Mouse (Mus musculus) neural tube, embryonic 15.5 days (tissue): ENCODE results near the gene Gsap. TPM values are rescaled to one million over a fixed set of nuclear protein-coding genes. Genes with fewer than 3 reads are reported as not detected.
A peak's percentile ranks its signal among the peaks of the same experiment; 100 is the strongest.

ENCODE experiments used
- ATAC-seq: fragments of 200-750 bp; cut with Nextera tagmentation; 2 replicates; pipeline ENCODE4 v1.8.0; 2017; ENCODE audit warnings: mild to moderate bottlenecking, moderate TSS enrichment, moderate library complexity; ENCODE audit not compliant: low FRiP score
- H3K27ac ChIP-seq: fragments of 300-500 bp; sonication (generic); replicated peaks from 2 replicates; pipeline ENCODE4 v1.5.1; 2015; ENCODE audit warnings: mild to moderate bottlenecking, inconsistent platforms
- H3K27me3 ChIP-seq: fragments of 300-500 bp; sonication (generic); replicated peaks from 2 replicates; pipeline ENCODE4 v1.6.1; 2015; ENCODE audit warnings: inconsistent platforms
- H3K36me3 ChIP-seq: fragments of 300-500 bp; sonication (generic); 2 replicates; pipeline ENCODE4 v1.6.1; 2015; ENCODE audit warnings: inconsistent platforms
- H3K4me1 ChIP-seq: fragments of 300-500 bp; sonication (generic); 2 replicates; pipeline ENCODE4 v1.6.1; 2015; ENCODE audit warnings: inconsistent platforms
- H3K4me2 ChIP-seq: fragments of 300-500 bp; sonication (generic); 2 replicates; pipeline ENCODE4 v1.6.1; 2015; ENCODE audit warnings: inconsistent platforms, mild to moderate bottlenecking, moderate library complexity
- H3K4me3 ChIP-seq: fragments of 300-500 bp; sonication (generic); replicated peaks from 2 replicates; pipeline ENCODE4 v1.5.1; 2015; ENCODE audit warnings: mild to moderate bottlenecking, inconsistent platforms
- H3K9ac ChIP-seq: fragments of 300-500 bp; sonication (generic); replicated peaks from 2 replicates; pipeline ENCODE4 v1.6.1; 2015; ENCODE audit warnings: mild to moderate bottlenecking, inconsistent platforms
- H3K9me3 ChIP-seq: fragments of 300-500 bp; sonication (generic); replicated peaks from 2 replicates; pipeline ENCODE4 v1.6.1; 2016; ENCODE audit warnings: inconsistent platforms
- WGBS: fragments of 180-500 bp; shearing (Covaris S2); methylation state at CpG from one replicate; pipeline ENCODE4 v1.1.7; 2015; ENCODE audit warnings: mixed read lengths; 5-methylcytosine and 5-hydroxymethylcytosine counted together
- polyA plus RNA-seq: library from polyadenylated mRNA; unstranded; fragments of >200 nt; fragmentation: Nextera tagmentation; extraction: Ambion mirVana; gene quantifications from 2 replicates; pipeline ENCODE4 v1.2.1, GENCODE M21; 2015

Gene Gsap
- polyA plus RNA-seq, 1 experiment from 2014 or later, result 12.1 TPM

DNA sequence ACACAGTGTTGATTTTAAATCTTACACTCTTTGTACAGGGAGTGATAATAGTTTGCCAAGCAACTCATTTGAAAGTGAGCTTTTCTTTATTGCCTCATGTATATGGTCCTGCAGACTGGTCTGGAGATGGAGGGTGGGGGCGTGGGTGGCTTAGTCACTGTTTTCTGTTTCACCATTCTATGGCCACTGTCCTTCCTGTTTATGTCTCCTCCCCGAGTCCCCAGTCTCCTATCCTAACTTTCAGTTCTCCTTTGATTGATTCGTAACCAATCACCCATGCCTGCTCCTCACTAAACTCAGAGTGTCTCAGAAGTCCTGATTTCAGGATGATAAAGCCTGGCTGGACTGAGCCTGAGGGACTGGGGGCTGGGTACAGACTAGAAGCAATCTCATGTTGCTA is 2.4 kb downstream of the Gsap start:
- peak overlapping the region; percentile 30 for H3K4me2 ChIP-seq
- WGBS, result 51% methylated on average over 3 of the region's 3 CpGs
- no peak for ATAC-seq
- no peaks in the 10 kb centered on the region for H3K36me3 ChIP-seq
- H3K9ac ChIP-seq, result no peak overlapping the region
- no peak overlapping the region for H3K4me3 ChIP-seq
- no peaks in the 10 kb centered on the region for H3K9me3 ChIP-seq
- H3K4me1 ChIP-seq, result peaks cover 14% of the 10 kb centered on the region
- no peaks in the 10 kb centered on the region for H3K27me3 ChIP-seq
- H3K27ac ChIP-seq, result no peak overlapping the region

DNA sequence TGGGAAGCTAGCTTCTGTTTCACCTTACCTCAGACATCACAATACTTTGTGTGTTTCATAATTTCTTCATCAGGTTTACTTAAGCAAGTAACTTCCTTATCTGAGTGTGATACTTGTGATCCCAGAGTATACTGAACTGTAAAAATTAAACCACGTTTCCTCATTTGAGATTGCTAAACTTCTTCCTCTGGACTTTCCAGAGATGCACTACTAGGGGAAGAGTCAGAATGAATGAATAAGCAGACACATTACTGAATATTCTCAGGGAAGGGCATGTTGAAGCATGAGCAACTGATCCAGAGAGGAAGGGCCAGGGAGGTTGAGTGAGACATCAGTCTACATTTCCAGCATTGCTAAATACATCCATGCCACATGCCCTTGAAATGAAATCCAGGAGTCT is 3.0 kb downstream of the Gsap start:
- Histone ChIP-seq H3K27ac (no peak overlapping the region), H3K4me2 (no peak overlapping the region), H3K36me3 (no peaks in the 10 kb centered on the region), H3K27me3 (no peaks in the 10 kb centered on the region), H3K4me1 (peaks cover 14% of the 10 kb centered on the region), H3K9ac (no peak overlapping the region), H3K4me3 (no peak overlapping the region), H3K9me3 (no peaks in the 10 kb centered on the region)
- ATAC-seq, result no peak
- 82% methylated on average over 1 of the region's 1 CpGs for WGBS

DNA sequence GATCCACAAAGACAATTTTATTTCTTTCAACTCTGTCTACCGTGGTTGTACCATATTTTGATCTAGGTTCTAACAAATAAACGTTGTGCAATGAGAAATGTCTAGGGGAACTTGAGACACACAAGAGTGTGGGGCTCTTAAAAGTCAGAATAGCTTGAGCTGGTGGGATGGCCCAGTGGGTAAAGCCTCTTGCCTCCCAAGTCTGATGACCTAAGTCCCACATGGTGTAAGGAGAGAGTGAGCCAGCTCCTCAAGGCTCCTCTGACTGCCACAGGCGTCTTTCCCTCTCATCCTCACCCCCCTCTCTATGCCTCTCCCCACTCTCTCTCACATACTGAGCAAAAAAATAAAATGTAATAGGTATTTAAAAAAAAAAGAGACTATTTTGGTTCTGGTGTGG is 3.4 kb downstream of the Gsap start:
- H3K27me3 ChIP-seq, result no peaks in the 10 kb centered on the region
- no peak overlapping the region for H3K27ac ChIP-seq
- no peak for ATAC-seq
- no peak overlapping the region for H3K4me2 ChIP-seq
- WGBS, result 89% methylated on average over 3 of the region's 3 CpGs
- H3K4me1 ChIP-seq, result peaks cover 14% of the 10 kb centered on the region
- H3K4me3 ChIP-seq, result no peak overlapping the region
- H3K9ac ChIP-seq, result no peak overlapping the region
- no peaks in the 10 kb centered on the region for H3K9me3 ChIP-seq
- H3K36me3 ChIP-seq, result no peaks in the 10 kb centered on the region

DNA sequence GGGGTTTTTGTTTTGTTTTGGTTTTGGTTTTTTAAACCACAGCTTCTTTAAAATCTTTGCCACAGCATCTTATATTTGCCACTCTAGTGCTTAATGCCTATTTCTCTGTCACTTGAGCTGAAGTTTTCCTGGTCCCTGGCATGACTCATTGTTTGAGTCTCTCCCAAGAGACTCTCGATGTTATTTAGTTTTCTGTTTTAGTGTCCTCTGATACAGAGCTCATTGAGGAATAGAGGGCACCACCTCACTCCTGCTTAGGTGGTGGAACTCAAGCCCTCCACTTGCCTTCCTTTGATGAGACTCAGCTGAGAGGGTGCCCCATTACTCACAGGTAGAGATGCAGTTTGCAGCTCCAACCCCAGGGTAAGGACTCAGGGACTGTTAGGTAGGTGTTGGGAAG is 17.4 kb downstream of the Gsap start:
- no peak overlapping the region for H3K4me3 ChIP-seq
- H3K27me3 ChIP-seq, result no peaks in the 10 kb centered on the region
- H3K4me2 ChIP-seq, result no peak overlapping the region
- H3K27ac ChIP-seq, result no peak overlapping the region
- 93% methylated on average over 1 of the region's 1 CpGs for WGBS
- H3K36me3 ChIP-seq, result no peaks in the 10 kb centered on the region
- H3K9me3 ChIP-seq, result no peaks in the 10 kb centered on the region
- no peak for ATAC-seq
- H3K4me1 ChIP-seq, result no peaks in the 10 kb centered on the region
- H3K9ac ChIP-seq, result no peak overlapping the region

DNA sequence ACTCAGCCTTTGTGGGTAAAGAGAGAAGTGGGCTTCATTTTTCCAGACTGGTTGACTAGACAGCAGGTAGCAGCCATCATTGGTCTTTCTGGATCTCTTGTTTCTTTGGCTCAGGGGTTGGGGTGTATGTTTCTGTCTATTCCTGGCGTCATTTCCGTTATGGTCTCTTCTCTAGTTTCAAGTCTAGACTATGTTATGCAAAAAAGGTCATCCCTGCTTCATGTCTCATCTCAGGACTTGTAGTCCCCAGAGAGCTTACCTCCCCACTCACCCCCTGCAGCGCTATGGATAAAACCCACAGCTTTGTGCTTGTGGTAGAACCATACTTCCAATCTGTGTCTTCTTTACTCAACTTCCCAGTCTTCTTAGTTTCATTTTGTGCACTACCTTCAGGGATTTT is 18.1 kb downstream of the Gsap start:
- no peaks in the 10 kb centered on the region for H3K27me3 ChIP-seq
- WGBS, result 98% methylated on average over 3 of the region's 3 CpGs
- H3K36me3 ChIP-seq, result no peaks in the 10 kb centered on the region
- no peak overlapping the region for H3K27ac ChIP-seq
- H3K9ac ChIP-seq, result no peak overlapping the region
- H3K4me2 ChIP-seq, result no peak overlapping the region
- no peaks in the 10 kb centered on the region for H3K9me3 ChIP-seq
- no peaks in the 10 kb centered on the region for H3K4me1 ChIP-seq
- ATAC-seq, result no peak
- no peak overlapping the region for H3K4me3 ChIP-seq

DNA sequence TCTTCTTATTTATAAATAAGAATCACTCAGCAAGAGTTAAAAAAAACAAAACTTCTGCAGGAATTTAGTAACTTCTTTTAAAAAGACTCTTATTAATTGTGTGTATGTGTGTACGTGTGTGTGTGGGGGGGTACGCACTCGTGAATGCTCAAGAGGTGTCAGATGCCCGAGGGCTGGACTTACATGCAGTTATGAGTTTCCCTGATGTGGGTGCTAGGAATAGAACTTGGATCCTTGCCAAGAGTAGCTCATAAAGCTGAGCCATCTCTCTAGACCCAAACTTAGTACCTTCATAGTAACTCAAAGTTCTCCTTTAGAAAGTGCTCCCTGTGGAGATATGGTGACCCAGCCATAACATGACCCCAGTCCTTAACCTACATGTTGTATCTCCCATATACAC is 20.0 kb downstream of the Gsap start:
- Histone ChIP-seq H3K4me3 (no peak overlapping the region), H3K36me3 (no peaks in the 10 kb centered on the region), H3K9me3 (no peaks in the 10 kb centered on the region), H3K27me3 (no peaks in the 10 kb centered on the region), H3K4me1 (no peaks in the 10 kb centered on the region), H3K9ac (no peak overlapping the region), H3K4me2 (no peak overlapping the region), H3K27ac (no peak overlapping the region)
- WGBS, result 86% methylated on average over 4 of the region's 4 CpGs
- ATAC-seq, result no peak

DNA sequence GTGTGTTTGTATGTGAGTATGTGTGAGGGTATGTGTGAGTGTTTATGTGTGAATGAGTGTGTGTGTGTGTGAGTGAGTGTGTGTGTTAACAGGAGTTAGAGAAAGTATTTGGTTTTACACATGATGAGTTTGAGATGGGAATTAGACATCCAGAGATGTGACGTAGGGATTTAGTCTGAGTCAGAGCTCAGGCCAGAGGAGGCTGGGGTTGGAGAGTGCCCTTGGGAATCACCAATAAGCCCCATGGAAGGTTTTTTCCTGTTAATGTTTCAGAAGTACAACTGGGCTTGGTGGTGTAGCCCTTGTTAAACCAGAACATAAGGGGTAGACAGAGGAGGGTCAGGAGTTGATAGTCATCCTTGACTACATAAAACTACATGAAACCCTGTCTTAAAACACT is 25.4 kb downstream of the Gsap start:
- Histone ChIP-seq H3K27ac (no peak overlapping the region), H3K4me3 (no peak overlapping the region), H3K27me3 (no peaks in the 10 kb centered on the region), H3K36me3 (0 out of 2 replicates have a peak, but pooled peaks cover 3% of the 10 kb centered on the region), H3K9me3 (no peaks in the 10 kb centered on the region), H3K4me2 (no peak overlapping the region), H3K4me1 (no peaks in the 10 kb centered on the region), H3K9ac (no peak overlapping the region)
- 77% methylated on average over 1 of the region's 1 CpGs for whole genome bisulfite sequencing
- ATAC-seq, result no peak

DNA sequence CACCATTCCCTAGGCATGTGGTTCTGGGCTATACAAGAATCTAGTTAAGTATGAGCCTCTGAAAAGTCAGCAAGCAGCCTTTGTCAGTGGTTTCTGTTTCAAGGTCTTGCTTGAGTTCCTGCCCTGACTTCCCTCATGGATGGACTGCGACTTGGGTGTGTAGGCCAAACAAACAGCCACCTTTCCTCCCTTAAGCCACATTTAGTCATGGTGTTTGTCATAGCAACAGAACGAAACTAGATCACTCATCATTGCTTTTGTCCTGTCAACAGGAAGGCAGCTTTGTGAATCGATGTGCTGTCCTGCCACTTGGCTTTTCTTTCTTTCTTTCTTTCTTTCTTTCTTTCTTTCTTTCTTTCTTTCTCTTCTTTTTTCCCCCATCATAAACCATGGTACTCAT is 26.9 kb downstream of the Gsap start:
- 82% methylated on average over 3 of the region's 3 CpGs for WGBS
- Histone ChIP-seq H3K27me3 (no peaks in the 10 kb centered on the region), H3K36me3 (0 out of 2 replicates have a peak, but pooled peaks cover 3% of the 10 kb centered on the region), H3K27ac (no peak overlapping the region), H3K4me3 (no peak overlapping the region), H3K4me2 (no peak overlapping the region), H3K9me3 (no peaks in the 10 kb centered on the region), H3K9ac (no peak overlapping the region), H3K4me1 (no peaks in the 10 kb centered on the region)
- no peak for ATAC-seq

DNA sequence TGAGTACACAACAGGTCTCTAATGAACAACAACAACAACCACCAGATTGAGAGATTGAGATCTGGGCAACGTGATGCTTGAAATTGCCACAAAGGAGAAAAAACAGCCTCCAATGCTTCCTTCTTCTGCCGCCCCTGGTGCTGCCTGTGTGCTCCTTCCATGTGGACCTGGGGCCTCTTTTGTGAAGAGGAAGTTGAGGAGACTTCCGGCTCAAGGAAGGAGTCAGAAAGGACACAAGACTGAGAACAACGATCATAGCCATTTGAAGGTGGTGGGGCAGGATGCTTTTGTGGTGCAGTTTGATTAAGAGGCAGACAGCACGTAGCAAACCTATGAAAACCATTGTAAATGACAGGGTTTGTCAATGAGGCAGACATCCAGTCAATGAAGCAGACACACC is 27.7 kb downstream of the Gsap start:
- Histone ChIP-seq H3K27me3 (no peaks in the 10 kb centered on the region), H3K9ac (no peak overlapping the region), H3K4me1 (no peaks in the 10 kb centered on the region), H3K9me3 (no peaks in the 10 kb centered on the region), H3K27ac (no peak overlapping the region), H3K4me3 (no peak overlapping the region), H3K4me2 (no peak overlapping the region), H3K36me3 (0 out of 2 replicates have a peak, but pooled peaks cover 3% of the 10 kb centered on the region)
- no peak for ATAC-seq
- WGBS, result 85% methylated on average over 5 of the region's 5 CpGs

DNA sequence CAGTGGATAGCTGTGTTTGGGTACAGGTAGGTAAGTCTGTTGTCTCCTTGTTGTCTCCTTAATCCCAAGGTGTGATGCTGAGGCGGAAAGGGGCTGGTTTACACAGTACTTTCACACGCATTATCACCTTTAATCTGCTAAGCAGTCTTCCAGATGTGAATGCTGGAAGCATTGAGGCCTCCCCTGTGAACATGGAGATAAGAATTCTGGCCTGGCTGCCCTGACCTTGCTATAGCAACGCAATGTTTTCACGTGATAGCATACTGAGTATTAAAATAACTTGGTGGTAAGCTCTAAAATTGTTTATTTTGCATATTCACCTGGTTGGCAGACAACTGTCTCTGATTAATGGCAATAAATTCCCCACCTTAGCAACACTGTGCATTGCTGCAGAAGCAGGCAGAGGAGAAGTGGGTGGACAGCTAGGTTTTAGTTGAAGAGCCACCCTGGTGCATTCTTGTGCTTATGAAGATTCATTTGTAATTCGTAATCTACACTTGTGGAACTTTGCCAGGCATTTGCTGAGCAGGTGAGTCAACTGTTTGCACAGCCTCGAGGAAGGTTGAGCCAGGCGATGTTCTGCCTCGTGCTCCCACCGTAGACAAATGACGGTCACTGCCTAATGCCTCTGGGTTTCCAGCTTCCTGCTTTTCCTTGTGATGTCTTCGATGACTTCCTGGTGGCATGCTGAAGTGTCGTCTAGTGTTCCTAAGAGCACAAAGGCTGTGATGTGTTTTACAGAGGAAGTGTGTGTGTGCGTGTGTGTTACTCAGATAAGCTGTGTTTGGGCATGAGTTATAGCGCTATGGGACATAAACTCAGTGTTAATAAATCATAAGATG is 31.6 kb downstream of the Gsap start:
- H3K27ac ChIP-seq, result no peak overlapping the region
- H3K27me3 ChIP-seq, result no peaks in the 10 kb centered on the region
- H3K4me2 ChIP-seq, result no peak overlapping the region
- 0 out of 2 replicates have a peak, but pooled peaks cover 3% of the 10 kb centered on the region for H3K36me3 ChIP-seq
- ATAC-seq, result no peak
- WGBS, result 87% methylated on average over 14 of the region's 14 CpGs
- H3K4me3 ChIP-seq, result no peak overlapping the region
- H3K9me3 ChIP-seq, result no peaks in the 10 kb centered on the region
- no peaks in the 10 kb centered on the region for H3K4me1 ChIP-seq
- H3K9ac ChIP-seq, result no peak overlapping the region

DNA sequence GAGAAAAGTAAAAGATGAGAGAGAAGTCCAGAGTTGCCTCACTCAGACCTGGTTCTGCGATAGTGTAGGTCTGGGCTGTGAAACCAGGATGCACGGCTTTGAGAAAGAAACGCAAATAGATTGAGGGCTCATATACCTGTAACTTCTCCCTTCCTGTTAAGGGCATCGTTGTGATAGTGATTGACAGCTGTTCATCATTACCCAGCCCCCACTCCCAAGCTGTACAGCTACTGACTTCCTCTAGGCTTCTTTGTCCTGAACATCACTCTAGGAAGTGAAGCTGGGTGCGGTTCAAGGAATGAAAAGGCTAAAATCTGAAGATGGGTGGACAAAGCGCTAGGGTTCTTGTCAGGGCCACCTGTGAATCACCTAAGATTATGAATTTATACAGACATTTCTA is 46.8 kb downstream of the Gsap start:
- WGBS, result 94% methylated on average over 6 of the region's 6 CpGs
- no peak overlapping the region for H3K27ac ChIP-seq
- H3K9ac ChIP-seq, result no peak overlapping the region
- ATAC-seq, result no peak
- no peaks in the 10 kb centered on the region for H3K27me3 ChIP-seq
- H3K9me3 ChIP-seq, result no peaks in the 10 kb centered on the region
- no peak overlapping the region for H3K4me2 ChIP-seq
- no peaks in the 10 kb centered on the region for H3K36me3 ChIP-seq
- no peaks in the 10 kb centered on the region for H3K4me1 ChIP-seq
- no peak overlapping the region for H3K4me3 ChIP-seq

DNA sequence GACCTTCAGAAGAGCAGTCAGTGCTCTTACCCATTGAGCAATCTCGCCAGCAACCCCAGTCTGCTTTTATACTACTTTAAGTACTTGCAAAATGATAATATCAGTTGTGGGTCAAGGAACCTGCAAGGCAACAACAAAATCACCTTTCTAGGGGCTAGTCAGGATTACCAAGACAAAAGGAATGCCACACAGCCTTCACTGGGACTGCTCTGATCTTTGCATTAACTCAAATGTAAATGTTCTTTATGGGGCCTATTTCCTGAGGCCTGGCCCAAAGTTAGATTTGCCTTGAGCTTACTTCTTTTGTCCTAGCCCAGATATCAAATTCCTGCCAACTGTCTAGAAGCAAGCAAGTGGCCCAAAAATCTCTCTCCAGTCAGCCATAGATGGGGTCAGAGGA is 58.5 kb downstream of the Gsap start:
- Histone ChIP-seq H3K4me1 (peaks cover 12% of the 10 kb centered on the region), H3K4me3 (no peak overlapping the region), H3K9ac (no peak overlapping the region), H3K27me3 (no peaks in the 10 kb centered on the region), H3K27ac (no peak overlapping the region), H3K36me3 (no peaks in the 10 kb centered on the region), H3K4me2 (no peak overlapping the region), H3K9me3 (no peaks in the 10 kb centered on the region)
- WGBS, result 86% methylated on average over 1 of the region's 1 CpGs
- no peak for ATAC-seq
